Mouse (Mus musculus) lung, postnatal 0 days (tissue): ENCODE measurements at regions not wholly inside any gene's neighbourhood (a gene's known extent, or its start where the extent isn't known, plus 50 kb on each side); places are given as distances from the start of the nearest gene placed in this dataset.
A peak's percentile ranks its signal among the peaks of the same experiment; 100 is the strongest.

Source experiments
- ATAC-seq: fragments of 200-750 bp; cut with Nextera tagmentation; 2 replicates; pipeline ENCODE4 v1.8.0; 2017; ENCODE audit warnings: moderate library complexity
- DNase-seq: peaks from one replicate; pipeline ENCODE4 v3.0.0-alpha.2; 2016; ENCODE audit warnings: low spot score
- H3K27ac ChIP-seq: fragments of 300-500 bp; sonication (generic); 2 replicates; pipeline ENCODE4 v1.5.1; 2014; ENCODE audit warnings: antibody characterized with exemption, mild to moderate bottlenecking, low read length, mixed read lengths
- H3K27me3 ChIP-seq: fragments of 300-500 bp; sonication (generic); replicated peaks from 2 replicates; pipeline ENCODE4 v1.6.1; 2014; ENCODE audit warnings: low read length, mixed read lengths; ENCODE audit not compliant: insufficient read depth
- H3K36me3 ChIP-seq: fragments of 300-500 bp; sonication (generic); 2 replicates; pipeline ENCODE4 v1.6.1; 2014; ENCODE audit warnings: low read length, mixed read lengths; ENCODE audit not compliant: insufficient read depth
- H3K4me1 ChIP-seq: fragments of 300-500 bp; sonication (generic); 2 replicates; pipeline ENCODE4 v1.6.1; 2014; ENCODE audit warnings: antibody characterized with exemption, low read depth, low read length, mixed read lengths; ENCODE audit not compliant: insufficient read depth
- H3K4me2 ChIP-seq: fragments of 300-500 bp; sonication (generic); replicated peaks from 2 replicates; pipeline ENCODE4 v1.6.1; 2014; ENCODE audit warnings: low read depth, mild to moderate bottlenecking, low read length, moderate library complexity, mixed read lengths
- H3K4me3 ChIP-seq: fragments of 300-500 bp; sonication (generic); 2 replicates; pipeline ENCODE4 v1.5.1; 2014; ENCODE audit warnings: low read depth, low read length
- H3K9ac ChIP-seq: fragments of 300-500 bp; sonication (generic); replicated peaks from 2 replicates; pipeline ENCODE4 v1.6.1; 2014; ENCODE audit warnings: low read depth, mild to moderate bottlenecking
- H3K9me3 ChIP-seq: fragments of 300-500 bp; sonication (generic); 2 replicates; pipeline ENCODE4 v1.6.1; 2016; ENCODE audit warnings: low read length, mixed read lengths
- CTCF ChIP-seq: IDR thresholded peaks from 2 replicates; pipeline ENCODE4 v1.5.1; 2016; ENCODE audit warnings: antibody characterized with exemption, mild to moderate bottlenecking
- EP300 ChIP-seq: IDR thresholded peaks from 2 replicates; pipeline ENCODE4 v1.6.1; 2016; ENCODE audit warnings: antibody characterized with exemption, mild to moderate bottlenecking, control low read depth
- WGBS: fragments of 180-500 bp; shearing (Covaris S2); extraction: QIAGEN DNeasy Blood & Tissue Kit; methylation state at CpG from one replicate; pipeline ENCODE4 v1.1.7; 2014; 5-methylcytosine and 5-hydroxymethylcytosine counted together

- DNase-seq: no peak
- WGBS: 88% methylated on average over 12 of the region's 12 CpGs
- H3K4me2 ChIP-seq: no peak overlapping the region
Observed at GRCm38 (mm10) chr9:63876023-63876422, 118.2 kb upstream of the Smad3 start.

GRCm38 (mm10) chr9:63875193-63875592 lies 117.4 kb upstream of the Smad3 start:
- no peak overlapping the region for H3K4me2 ChIP-seq
- DNase-seq (no peak), ATAC-seq (no peak)
- H3K4me3 ChIP-seq: no peak overlapping the region
- no peaks in the 10 kb centered on the region; the same call in 1 of the 2 replicates for H3K9me3 ChIP-seq
- 87% methylated on average over 5 of the region's 5 CpGs for WGBS
- H3K27me3 ChIP-seq: no peaks in the 10 kb centered on the region
- TF ChIP-seq EP300: no peak
- no peak for TF ChIP-seq CTCF
- no peaks in the 10 kb centered on the region for H3K36me3 ChIP-seq
- H3K9ac ChIP-seq: no peak overlapping the region
- no peak overlapping the region for H3K27ac ChIP-seq
- H3K4me1 ChIP-seq: 0 out of 2 replicates have a peak, but pooled peaks cover 3% of the 10 kb centered on the region

More at GRCm38 (mm10) chr9:63876023-63876422, 118.2 kb upstream of the Smad3 start:
- no peak for TF ChIP-seq CTCF
- no peak for TF ChIP-seq EP300
- no peak for ATAC-seq
- no peaks in the 10 kb centered on the region for H3K9me3 ChIP-seq
- H3K27me3 ChIP-seq: no peaks in the 10 kb centered on the region
- no peak overlapping the region for H3K4me3 ChIP-seq
- no peak overlapping the region for H3K27ac ChIP-seq
- no peaks in the 10 kb centered on the region for H3K36me3 ChIP-seq
- no peak overlapping the region for H3K9ac ChIP-seq
- H3K4me1 ChIP-seq: 0 out of 2 replicates have a peak, but pooled peaks cover 3% of the 10 kb centered on the region

GRCm38 (mm10) chr9:63864350-63864749 lies 106.6 kb upstream of the Smad3 start:
- Histone ChIP-seq H3K4me3 (no peak overlapping the region), H3K9me3 (no peaks in the 10 kb centered on the region; the same call in 1 of the 2 replicates), H3K36me3 (no peaks in the 10 kb centered on the region), H3K4me2 (no peak overlapping the region), H3K9ac (no peak overlapping the region), H3K27me3 (no peaks in the 10 kb centered on the region), H3K4me1 (no peaks in the 10 kb centered on the region), H3K27ac (no peak overlapping the region)
- WGBS: 58% methylated on average over 11 of the region's 11 CpGs
- no peak for DNase-seq
- TF ChIP-seq EP300 (no peak), CTCF (no peak)
- no peak for ATAC-seq

- Histone ChIP-seq H3K27me3 (no peaks in the 10 kb centered on the region), H3K4me3 (no peak overlapping the region), H3K36me3 (no peaks in the 10 kb centered on the region), H3K9ac (no peak overlapping the region), H3K27ac (no peak overlapping the region), H3K9me3 (no peaks in the 10 kb centered on the region), H3K4me1 (no peaks in the 10 kb centered on the region), H3K4me2 (no peak overlapping the region)
- 79% methylated on average over 4 of the region's 4 CpGs for WGBS
- DNase-seq: no peak
- no peak for ATAC-seq
- TF ChIP-seq EP300 (no peak), CTCF (no peak)
Observed at GRCm38 (mm10) chr9:63863328-63863727, 105.5 kb upstream of the Smad3 start.

- Histone ChIP-seq H3K27ac (no peak overlapping the region), H3K9ac (no peak overlapping the region), H3K27me3 (no peaks in the 10 kb centered on the region), H3K4me2 (no peak overlapping the region), H3K9me3 (no peaks in the 10 kb centered on the region), H3K4me1 (no peaks in the 10 kb centered on the region), H3K4me3 (no peak overlapping the region), H3K36me3 (no peaks in the 10 kb centered on the region)
- WGBS: 43% methylated on average over 6 of the region's 6 CpGs
- ATAC-seq: peak; percentile 65
- no peak for TF ChIP-seq EP300
- TF ChIP-seq CTCF: peak; percentile 69
- peak; percentile 81 for DNase-seq
Observed at GRCm38 (mm10) chr9:63862427-63862826, 104.6 kb upstream of the Smad3 start.

GRCm38 (mm10) chr9:63861418-63861817 lies 103.6 kb upstream of the Smad3 start:
- ATAC-seq: no peak
- 33% methylated on average over 4 of the region's 4 CpGs for WGBS

GRCm38 (mm10) chr9:63860196-63860595 lies 102.4 kb upstream of the Smad3 start:
- H3K4me1 ChIP-seq: no peaks in the 10 kb centered on the region
- no peak overlapping the region for H3K27ac ChIP-seq
- no peaks in the 10 kb centered on the region for H3K9me3 ChIP-seq
- no peak overlapping the region for H3K9ac ChIP-seq
- DNase-seq (no peak), ATAC-seq (no peak)
- H3K27me3 ChIP-seq: no peaks in the 10 kb centered on the region
- H3K4me3 ChIP-seq: no peak overlapping the region
- no peak overlapping the region for H3K4me2 ChIP-seq
- TF ChIP-seq CTCF (no peak), EP300 (no peak)
- 95% methylated on average over 2 of the region's 2 CpGs for WGBS
- no peaks in the 10 kb centered on the region for H3K36me3 ChIP-seq

More at GRCm38 (mm10) chr9:63861418-63861817, 103.6 kb upstream of the Smad3 start:
- Histone ChIP-seq H3K9me3 (no peaks in the 10 kb centered on the region), H3K4me3 (no peak overlapping the region), H3K4me2 (no peak overlapping the region), H3K27ac (no peak overlapping the region), H3K36me3 (no peaks in the 10 kb centered on the region), H3K27me3 (no peaks in the 10 kb centered on the region), H3K4me1 (no peaks in the 10 kb centered on the region), H3K9ac (no peak overlapping the region)
- no peak for DNase-seq
- TF ChIP-seq CTCF (no peak), EP300 (no peak)
